ENCODE assay signal across 8 mouse cellular contexts in the genomic region with DNA sequence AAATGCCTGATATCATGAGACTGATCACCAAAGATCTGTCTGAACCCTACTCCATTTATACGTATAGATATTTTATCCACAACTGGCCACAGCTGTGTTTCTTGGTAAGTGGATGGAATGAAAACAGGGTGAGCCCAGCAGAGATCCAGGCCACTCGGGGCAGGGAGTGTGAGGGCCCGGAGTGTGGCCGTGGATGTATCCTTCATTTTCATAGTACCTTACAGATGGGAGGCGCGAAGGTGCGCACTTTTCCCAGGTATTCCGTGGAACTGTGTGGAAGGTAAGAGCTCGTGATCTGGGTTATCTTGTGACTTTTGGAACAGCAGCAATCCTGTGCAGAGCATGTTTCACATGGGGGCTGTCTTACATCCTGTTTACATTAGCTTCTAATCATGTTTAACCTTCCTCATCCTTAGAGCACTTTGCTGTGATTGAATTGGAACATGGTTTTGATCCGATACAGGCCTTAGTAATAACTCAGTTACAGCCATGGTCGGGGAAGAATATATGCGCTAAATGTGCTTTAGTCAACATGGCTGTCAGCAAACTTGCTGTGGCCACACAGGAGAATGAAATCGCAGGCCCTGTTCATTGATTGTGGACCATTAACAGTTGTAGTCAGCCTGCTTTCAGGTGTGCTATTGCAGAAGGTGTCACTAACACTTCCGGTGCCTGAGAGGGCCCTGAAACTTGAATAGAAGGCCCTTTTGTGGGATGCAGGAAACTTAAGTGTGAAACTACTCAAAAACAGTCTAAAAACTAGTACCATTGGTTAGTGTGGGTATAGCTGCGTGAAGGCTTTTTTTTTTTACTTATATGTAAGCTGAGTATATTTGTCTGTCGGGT. TPM values are rescaled to one million over a fixed set of nuclear protein-coding genes. Genes with fewer than 3 reads are reported as not detected.
DNase-seq lines count a peak whose midpoint lies in the region; ATAC-seq and TF ChIP-seq lines count a peak whose summit lies in the region.

No protein-coding gene starts in this region.

- no peak overlapping the region for H3K27ac ChIP-seq in hindbrain, embryonic 15.5 days (replicated peaks)
- H3K27ac ChIP-seq in lung, postnatal 0 days (ENCODE audit: low read length): peak overlapping the region; percentile 86

- H3K4me3 ChIP-seq in hindbrain, embryonic 15.5 days: peak overlapping the region; percentile 61
- H3K4me3 ChIP-seq in lung, postnatal 0 days (ENCODE audit: low read depth, low read length): peak overlapping the region; percentile 92

- TF ChIP-seq CTCF in lung, postnatal 0 days (IDR thresholded peaks at IDR 0.05): no peak

- peak; percentile 20 for DNase-seq in adrenal gland, postnatal 14 days
- no peak for DNase-seq in adrenal gland, postnatal 25 days
- peak; percentile 16 for DNase-seq in thymus, postnatal 14 days
- no peak for DNase-seq in thymus, adult 18-20 months
- peak; percentile 14 for DNase-seq in lung, postnatal 0 days (ENCODE audit: low spot score)
- no peak for DNase-seq in embryo, embryonic 9.5 days (ENCODE audit: extremely low spot score)
- no peak for DNase-seq in cerebellum, postnatal 36 days

- H3K4me1 ChIP-seq in hindbrain, embryonic 15.5 days (replicated peaks): peaks cover 40% of the 10 kb centered on the region
- peaks cover 13% of the 10 kb centered on the region; the same call in 1 of the 2 replicates for H3K4me1 ChIP-seq in lung, postnatal 0 days (ENCODE audit: insufficient read depth, low read depth, low read length)

- H3K4me2 ChIP-seq in hindbrain, embryonic 15.5 days: peak overlapping the region; percentile 81
- H3K4me2 ChIP-seq in lung, postnatal 0 days (replicated peaks; ENCODE audit: low read depth, low read length): peak overlapping the region; percentile 98

- peak overlapping the region; percentile 96 for H3K9ac ChIP-seq in hindbrain, embryonic 15.5 days
- peak overlapping the region; percentile 93 for H3K9ac ChIP-seq in lung, postnatal 0 days (replicated peaks; ENCODE audit: low read depth)

- H3K36me3 ChIP-seq in hindbrain, embryonic 15.5 days: 0 out of 2 replicates have a peak, but pooled peaks cover 3% of the 10 kb centered on the region
- H3K36me3 ChIP-seq in lung, postnatal 0 days (ENCODE audit: insufficient read depth, low read length): no peaks in the 10 kb centered on the region

- no peak for TF ChIP-seq EP300 in lung, postnatal 0 days (IDR thresholded peaks at IDR 0.05)

- 55% methylated on average over 16 of the region's 16 CpGs for WGBS in hindbrain, embryonic 15.5 days
- 19% methylated on average over 16 of the region's 16 CpGs for WGBS in lung, postnatal 0 days

- H3K27me3 ChIP-seq in hindbrain, embryonic 15.5 days: no peaks in the 10 kb centered on the region
- H3K27me3 ChIP-seq in lung, postnatal 0 days (replicated peaks; ENCODE audit: insufficient read depth, low read length): no peaks in the 10 kb centered on the region

- ATAC-seq in hindbrain, embryonic 15.5 days (ENCODE audit: low FRiP score, low read depth): no peak
- no peak for ATAC-seq in lung, postnatal 0 days

- H3K9me3 ChIP-seq in hindbrain, embryonic 15.5 days: no peaks in the 10 kb centered on the region
- H3K9me3 ChIP-seq in lung, postnatal 0 days (ENCODE audit: low read length): no peaks in the 10 kb centered on the region

RNA-seq across cellular contexts. Expression of a gene that starts 1.5 kb away (rescaled TPM):
- 26.5 and 28.8 TPM in 2 replicates for total RNA-seq in adrenal gland, postnatal 14 days (2021)
- total RNA-seq in adrenal gland, postnatal 25 days (2021): 29.1 and 32.0 TPM in 2 replicates
- polyA plus RNA-seq in hindbrain, embryonic 15.5 days (2015; fragmentation: Nextera tagmentation; extraction: Ambion mirVana): 14.5 and 15.0 TPM in 2 replicates
- polyA plus RNA-seq in lung, postnatal 0 days (2015; fragmentation: Nextera tagmentation; extraction: Ambion mirVana): 6.2 and 7.5 TPM in 2 replicates

Comparison
In these comparisons a context has a peak if more than half of its experiments do, and no peak if none do; other contexts are left out.
1. DNase-seq: peak in adrenal gland, postnatal 14 days (single experiment), thymus, postnatal 14 days (single experiment) and lung, postnatal 0 days (single experiment); none in adrenal gland, postnatal 25 days (single experiment), thymus, adult 18-20 months (0 of 2), embryo, embryonic 9.5 days (single experiment) and cerebellum, postnatal 36 days (0 of 2).